ENCODE assay signal across 15 mouse cellular contexts in the genomic region with DNA sequence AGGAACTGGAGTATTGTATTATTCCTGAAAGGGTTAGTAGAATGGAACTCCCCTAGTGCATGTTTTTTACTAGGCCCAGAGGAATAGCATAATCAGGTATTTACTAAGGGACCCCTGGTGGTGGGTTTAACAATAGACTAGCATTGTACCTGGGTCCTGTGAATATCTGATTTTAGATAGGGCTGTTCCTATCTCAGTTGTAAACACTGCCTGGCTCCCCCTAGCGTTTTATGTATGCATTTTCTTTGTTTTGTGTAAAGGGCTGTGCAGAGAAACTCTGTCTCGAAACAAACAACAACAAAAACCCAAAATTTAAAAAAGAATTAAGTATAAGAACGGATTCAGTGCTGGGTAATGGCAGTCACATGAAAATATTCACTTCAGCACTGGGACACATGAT. TPM values are rescaled to one million over a fixed set of nuclear protein-coding genes. Genes with fewer than 3 reads are reported as not detected.
DNase-seq lines count a peak whose midpoint lies in the region; ATAC-seq and TF ChIP-seq lines count a peak whose summit lies in the region.
"Had no signal": no experiment of that assay in that cellular context is flagged by ENCODE, and none has a peak within 500 bp of the region (broad histone marks: within the 10 kb centered on the region; RNA-seq: fewer than 3 reads in every experiment).

No protein-coding gene starts in this region.

- no peak overlapping the region for H3K4me3 ChIP-seq in embryonic facial prominence, embryonic 11.5 days (ENCODE audit: low read depth, low read length)
- no peak overlapping the region for H3K4me3 ChIP-seq in embryonic facial prominence, embryonic 10.5 days
- no peak overlapping the region for H3K4me3 ChIP-seq in layer of hippocampus, adult 2 months
- H3K4me3 ChIP-seq in limb, embryonic 10.5 days, result no peak overlapping the region
- H3K4me3 ChIP-seq: embryonic facial prominence, embryonic 12.5 days; hindbrain, embryonic 12.5 days; limb, embryonic 15.5 days; midbrain, embryonic 10.5 days had no signal

- no peak overlapping the region for H3K27ac ChIP-seq in embryonic facial prominence, embryonic 11.5 days (replicated peaks; ENCODE audit: low read depth, low read length)
- no peak overlapping the region for H3K27ac ChIP-seq in embryonic facial prominence, embryonic 10.5 days (replicated peaks)
- H3K27ac ChIP-seq in layer of hippocampus, adult 2 months, result no peak overlapping the region
- H3K27ac ChIP-seq in limb, embryonic 10.5 days, result no peak overlapping the region
- H3K27ac ChIP-seq: embryonic facial prominence, embryonic 12.5 days; hindbrain, embryonic 12.5 days; limb, embryonic 15.5 days; midbrain, embryonic 10.5 days had no signal

- WGBS in embryonic facial prominence, embryonic 11.5 days, result 67% methylated on average over 3 of the region's 3 CpGs
- WGBS in embryonic facial prominence, embryonic 10.5 days, result 72% methylated on average over 3 of the region's 3 CpGs
- 68% methylated on average over 3 of the region's 3 CpGs for WGBS in limb, embryonic 10.5 days

- peak; percentile 16 for DNase-seq in embryonic facial prominence, embryonic 11.5 days (ENCODE audit: low spot score)
- no peak for DNase-seq in embryonic facial prominence, embryonic 10.5 days (ENCODE audit: low spot score)
- no peak for DNase-seq in layer of hippocampus, adult 2 months (ENCODE audit: low spot score in 2 of 2)
- no peak for DNase-seq in layer of hippocampus, adult 8-10 months (ENCODE audit: low spot score in 2 of 2)
- DNase-seq in thymus, postnatal 14 days, result peak; percentile 62
- no peak for DNase-seq in thymus, postnatal 25 days
- DNase-seq in limb, embryonic 10.5 days (ENCODE audit: low spot score), result no peak
- no peak for DNase-seq in left cerebral cortex, adult 9 months (ENCODE audit: low spot score in 2 of 2)
- DNase-seq: layer of hippocampus, adult 9-11 months had no signal

- no peak overlapping the region for H3K4me2 ChIP-seq in embryonic facial prominence, embryonic 11.5 days (ENCODE audit: low read depth, low read length)
- H3K4me2 ChIP-seq: embryonic facial prominence, embryonic 12.5 days; hindbrain, embryonic 12.5 days; limb, embryonic 15.5 days had no signal

- no peaks in the 10 kb centered on the region for H3K27me3 ChIP-seq in embryonic facial prominence, embryonic 11.5 days (ENCODE audit: control insufficient read depth, insufficient read depth, low read length)
- no peaks in the 10 kb centered on the region for H3K27me3 ChIP-seq in embryonic facial prominence, embryonic 10.5 days (replicated peaks; ENCODE audit: low read depth, poor library complexity, severe bottlenecking)
- no peaks in the 10 kb centered on the region for H3K27me3 ChIP-seq in limb, embryonic 10.5 days (ENCODE audit: low read depth, poor library complexity, severe bottlenecking)
- H3K27me3 ChIP-seq: embryonic facial prominence, embryonic 12.5 days; hindbrain, embryonic 12.5 days; limb, embryonic 15.5 days had no signal

- ATAC-seq in embryonic facial prominence, embryonic 11.5 days (replicated peaks; ENCODE audit: insufficient number of reproducible peaks, low FRiP score, low TSS enrichment, low read depth), result no peak

- no peaks in the 10 kb centered on the region for H3K4me1 ChIP-seq in embryonic facial prominence, embryonic 11.5 days (ENCODE audit: control insufficient read depth, insufficient read depth, low read length)
- H3K4me1 ChIP-seq in embryonic facial prominence, embryonic 10.5 days, result peaks cover 6% of the 10 kb centered on the region
- peaks cover 6% of the 10 kb centered on the region; the same call in 1 of the 2 replicates for H3K4me1 ChIP-seq in limb, embryonic 10.5 days
- H3K4me1 ChIP-seq: embryonic facial prominence, embryonic 12.5 days; limb, embryonic 15.5 days had no signal

- TF ChIP-seq CTCF in layer of hippocampus, adult 2 months (conservative IDR thresholded peaks at IDR 0.05), result peak; percentile 71

- no peaks in the 10 kb centered on the region for H3K9me3 ChIP-seq in embryonic facial prominence, embryonic 11.5 days (replicated peaks; ENCODE audit: control insufficient read depth, low read length)
- no peaks in the 10 kb centered on the region for H3K9me3 ChIP-seq in embryonic facial prominence, embryonic 10.5 days
- no peaks in the 10 kb centered on the region for H3K9me3 ChIP-seq in limb, embryonic 10.5 days (replicated peaks)
- H3K9me3 ChIP-seq: embryonic facial prominence, embryonic 12.5 days; hindbrain, embryonic 12.5 days; limb, embryonic 15.5 days; midbrain, embryonic 10.5 days had no signal

- H3K36me3 ChIP-seq in embryonic facial prominence, embryonic 11.5 days (replicated peaks; ENCODE audit: control insufficient read depth, insufficient read depth, low read depth, low read length), result no peaks in the 10 kb centered on the region
- no peaks in the 10 kb centered on the region for H3K36me3 ChIP-seq in embryonic facial prominence, embryonic 10.5 days (replicated peaks)
- H3K36me3 ChIP-seq in limb, embryonic 10.5 days, result no peaks in the 10 kb centered on the region
- H3K36me3 ChIP-seq: embryonic facial prominence, embryonic 12.5 days; hindbrain, embryonic 12.5 days; limb, embryonic 15.5 days; midbrain, embryonic 10.5 days had no signal

- H3K9ac ChIP-seq in embryonic facial prominence, embryonic 11.5 days (replicated peaks; ENCODE audit: low read length), result no peak overlapping the region
- H3K9ac ChIP-seq: embryonic facial prominence, embryonic 12.5 days; hindbrain, embryonic 12.5 days; limb, embryonic 15.5 days had no signal

RNA-seq across cellular contexts. Expression of a gene that starts 18.0 kb away (rescaled TPM):
- polyA plus RNA-seq in embryonic facial prominence, embryonic 11.5 days (2014; fragmentation: Nextera tagmentation; extraction: Ambion mirVana), result 0.17 TPM in 1 of 2 replicates, not detected in the other
- polyA plus RNA-seq in embryonic facial prominence, embryonic 10.5 days (2016; fragmentation: Nextera tagmentation; extraction: Ambion mirVana), result not detected in 2 replicates
- not detected for total RNA-seq in layer of hippocampus, adult 2 months (2021)
- total RNA-seq in layer of hippocampus, adult 8-10 months (2022), result under 1 TPM in 2 of 4 experiments, not detected in 2; 0.12 to 0.25 TPM
- polyA plus RNA-seq in limb, embryonic 10.5 days (2016; fragmentation: Nextera tagmentation; extraction: Ambion mirVana), result not detected in 2 replicates
- polyA plus RNA-seq: embryonic facial prominence, embryonic 12.5 days; hindbrain, embryonic 12.5 days; limb, embryonic 15.5 days; midbrain, embryonic 10.5 days had no signal

RNA-seq across cellular contexts. Expression of a gene that starts 19.1 kb away (rescaled TPM):
- not detected in 2 replicates for polyA plus RNA-seq in embryonic facial prominence, embryonic 11.5 days (2014; fragmentation: Nextera tagmentation; extraction: Ambion mirVana)
- polyA plus RNA-seq in embryonic facial prominence, embryonic 10.5 days (2016; fragmentation: Nextera tagmentation; extraction: Ambion mirVana), result not detected in 2 replicates
- not detected for total RNA-seq in layer of hippocampus, adult 2 months (2021)
- 1 to 10 TPM in 1 of 4 experiments, not detected in 3; 1.1 TPM for total RNA-seq in layer of hippocampus, adult 8-10 months (2022)
- not detected in 2 replicates for polyA plus RNA-seq in limb, embryonic 10.5 days (2016; fragmentation: Nextera tagmentation; extraction: Ambion mirVana)
- total RNA-seq: adrenal gland, adult 18-20 months; heart, adult 8-10 months had no signal
- polyA plus RNA-seq: embryonic facial prominence, embryonic 12.5 days; hindbrain, embryonic 12.5 days; limb, embryonic 15.5 days; midbrain, embryonic 10.5 days had no signal

RNA-seq across cellular contexts. Expression of a gene that starts 19.1 kb away (rescaled TPM):
- polyA plus RNA-seq in embryonic facial prominence, embryonic 11.5 days (2014; fragmentation: Nextera tagmentation; extraction: Ambion mirVana), result not detected in 2 replicates
- not detected in 2 replicates for polyA plus RNA-seq in embryonic facial prominence, embryonic 10.5 days (2016; fragmentation: Nextera tagmentation; extraction: Ambion mirVana)
- not detected for total RNA-seq in layer of hippocampus, adult 2 months (2021)
- 1 to 10 TPM in 1 of 4 experiments, under 1 TPM in 1, not detected in 2; 0.40 to 1.3 TPM for total RNA-seq in layer of hippocampus, adult 8-10 months (2022)
- not detected in 2 replicates for polyA plus RNA-seq in limb, embryonic 10.5 days (2016; fragmentation: Nextera tagmentation; extraction: Ambion mirVana)
- total RNA-seq: heart, adult 8-10 months had no signal
- polyA plus RNA-seq: embryonic facial prominence, embryonic 12.5 days; hindbrain, embryonic 12.5 days; midbrain, embryonic 10.5 days had no signal

Comparison
In these comparisons a context has a peak if more than half of its experiments do, and no peak if none do; other contexts are left out.
1. DNase-seq: peak in embryonic facial prominence, embryonic 11.5 days (single experiment) and thymus, postnatal 14 days (single experiment); none in embryonic facial prominence, embryonic 10.5 days (single experiment), layer of hippocampus, adult 2 months (0 of 2), layer of hippocampus, adult 8-10 months (0 of 2), thymus, postnatal 25 days (single experiment), limb, embryonic 10.5 days (single experiment) and left cerebral cortex, adult 9 months (0 of 2).